Mouse (Mus musculus): ENCODE results near the gene Ms4a6b.

DNA sequence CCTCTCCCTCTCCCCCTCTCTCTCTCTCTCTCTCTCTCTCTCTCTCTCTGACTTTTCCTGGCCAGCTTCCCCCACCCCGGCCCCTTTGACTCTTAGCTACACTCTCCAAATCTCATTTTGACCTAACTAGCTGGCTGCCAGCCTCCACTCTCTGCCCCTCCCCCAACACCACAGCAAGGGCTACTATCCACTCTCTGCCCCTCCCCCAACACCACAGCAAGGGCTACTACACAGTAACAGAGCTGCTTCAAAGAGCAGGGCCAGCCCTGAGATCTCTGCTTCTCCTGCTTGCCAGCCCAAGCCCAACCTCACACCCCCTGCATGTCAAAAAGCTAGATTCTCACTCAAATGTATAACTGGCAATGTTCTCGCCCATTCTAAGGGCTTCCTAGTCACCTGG, 21.0 kb downstream of the Ms4a6b start:
- TF ChIP-seq POLR2A (IDR thresholded peaks at IDR 0.05; ENCODE audit: control insufficient read depth, low read depth, low read length) (no peak), CTCF (IDR thresholded peaks at IDR 0.05; ENCODE audit: control insufficient read depth, insufficient read depth, insufficient replicate concordance, low read depth, low read length) (no peak)

Data from testis, adult 2 months (tissue).